Mouse (Mus musculus) CH12.LX (cell line): Measurements from ENCODE around the gene A3galt2.

Experiments used
- CTCF ChIP-seq, 2 experiments: IDR thresholded peaks in 1 of 2; conservative IDR thresholded peaks in 1 of 2; 2 replicates each; pipeline ENCODE4 v1.5.1; 2011 to 2012; ENCODE audit warnings: low read depth in 2 of 2, low read length in 2 of 2, improper control_type of control experiment in 1 of 2, inconsistent platforms in 1 of 2, mild to moderate bottlenecking in 1 of 2, moderate library complexity in 1 of 2
- JUND ChIP-seq: conservative IDR thresholded peaks from 2 replicates; pipeline ENCODE4 v1.6.1; 2011; ENCODE audit warnings: low read depth, low read length, improper control_type of control experiment
- KAT2A ChIP-seq: IDR thresholded peaks from 2 replicates; pipeline ENCODE4 v1.6.1; 2012; ENCODE audit warnings: low read length, improper control_type of control experiment, inconsistent platforms; ENCODE audit not compliant: insufficient replicate concordance
- ZNF384 ChIP-seq: IDR thresholded peaks from 2 replicates; pipeline ENCODE4 v1.6.1; 2012; ENCODE audit warnings: low read depth, low read length, improper control_type of control experiment, inconsistent platforms

DNA sequence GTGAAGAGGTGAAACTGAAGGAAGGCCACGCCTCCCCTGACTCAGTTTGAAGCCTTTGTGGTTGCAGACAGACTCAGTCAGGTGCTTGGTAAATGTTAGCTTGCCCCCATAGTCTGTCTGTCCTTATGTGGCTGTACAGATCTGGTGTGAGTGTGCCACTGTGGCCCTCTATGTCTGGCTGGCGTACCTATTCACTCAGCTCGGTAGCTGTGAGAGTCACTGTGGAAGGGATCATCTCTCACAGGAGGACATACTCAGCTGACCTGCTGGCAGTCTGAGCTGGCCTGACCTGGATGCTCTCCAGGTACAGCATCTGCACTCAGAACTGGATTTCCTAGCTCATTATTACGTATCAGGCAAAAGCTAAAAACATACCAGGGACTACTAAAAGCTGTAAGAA is 33.4 kb upstream of the A3galt2 start:
- TF ChIP-seq CTCF (conservative IDR thresholded peaks at IDR 0.05 in 1 of 2, IDR thresholded peaks at IDR 0.05 in 1 of 2; ENCODE audit: low read depth in 2 of 2, low read length in 2 of 2): no peak
- TF ChIP-seq KAT2A: no peak
- no peak for TF ChIP-seq JUND
- no peak for TF ChIP-seq ZNF384
